Mouse (Mus musculus) heart, postnatal 0 days (tissue): ENCODE measurements at regions not wholly inside any gene's neighbourhood (a gene's known extent, or its start where the extent isn't known, plus 50 kb on each side); places are given as distances from the start of the nearest gene placed in this dataset.

Experiments
- CTCF ChIP-seq: IDR thresholded peaks from 2 replicates; pipeline ENCODE4 v1.5.1; 2016; ENCODE audit warnings: antibody characterized with exemption, control low read depth, low read depth
- EP300 ChIP-seq: IDR thresholded peaks from 2 replicates; pipeline ENCODE4 v1.6.1; 2016; ENCODE audit warnings: antibody characterized with exemption, low read depth

- no peak for TF ChIP-seq EP300
- no peak for TF ChIP-seq CTCF
These were observed 570.8 kb upstream of the Map3k7 start for GRCm38 (mm10) chr4:31392932-31393632.
